Mouse (Mus musculus) ES-Bruce4 (cell line): ENCODE data around the gene Rae1.

Experiments
- CTCF ChIP-seq: IDR thresholded peaks from one replicate; pipeline ENCODE4 v1.8.1; 2011; ENCODE audit warnings: low read depth, low read length
- POLR2A ChIP-seq: IDR thresholded peaks from one replicate; pipeline ENCODE4 v1.8.1; 2011; ENCODE audit warnings: low read length; ENCODE audit not compliant: insufficient read depth

DNA sequence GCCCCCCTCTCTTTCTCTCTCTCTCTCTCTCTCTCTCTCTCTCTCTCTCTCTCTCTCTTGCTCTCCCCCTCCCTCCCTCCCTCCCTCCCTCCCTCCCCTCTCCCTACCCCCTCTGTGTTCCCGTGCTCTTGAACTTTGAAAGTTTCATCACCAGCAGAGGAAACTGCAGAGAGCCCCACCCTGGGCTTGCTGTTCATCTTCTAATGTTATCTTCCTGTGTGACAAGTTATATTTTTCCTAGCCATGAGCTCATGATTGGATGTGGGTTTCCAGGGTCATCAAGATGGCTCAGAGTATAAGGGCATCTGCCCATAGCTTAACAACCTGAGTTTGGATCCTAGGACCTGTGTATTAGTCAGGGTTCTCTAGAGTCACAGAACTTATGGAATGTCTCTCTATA is 63.3 kb downstream of the Rae1 start:
- no peak for TF ChIP-seq POLR2A
- no peak for TF ChIP-seq CTCF
